Mouse (Mus musculus): ENCODE data around the gene Prpf4.

The Prpf4 gene

DNA sequence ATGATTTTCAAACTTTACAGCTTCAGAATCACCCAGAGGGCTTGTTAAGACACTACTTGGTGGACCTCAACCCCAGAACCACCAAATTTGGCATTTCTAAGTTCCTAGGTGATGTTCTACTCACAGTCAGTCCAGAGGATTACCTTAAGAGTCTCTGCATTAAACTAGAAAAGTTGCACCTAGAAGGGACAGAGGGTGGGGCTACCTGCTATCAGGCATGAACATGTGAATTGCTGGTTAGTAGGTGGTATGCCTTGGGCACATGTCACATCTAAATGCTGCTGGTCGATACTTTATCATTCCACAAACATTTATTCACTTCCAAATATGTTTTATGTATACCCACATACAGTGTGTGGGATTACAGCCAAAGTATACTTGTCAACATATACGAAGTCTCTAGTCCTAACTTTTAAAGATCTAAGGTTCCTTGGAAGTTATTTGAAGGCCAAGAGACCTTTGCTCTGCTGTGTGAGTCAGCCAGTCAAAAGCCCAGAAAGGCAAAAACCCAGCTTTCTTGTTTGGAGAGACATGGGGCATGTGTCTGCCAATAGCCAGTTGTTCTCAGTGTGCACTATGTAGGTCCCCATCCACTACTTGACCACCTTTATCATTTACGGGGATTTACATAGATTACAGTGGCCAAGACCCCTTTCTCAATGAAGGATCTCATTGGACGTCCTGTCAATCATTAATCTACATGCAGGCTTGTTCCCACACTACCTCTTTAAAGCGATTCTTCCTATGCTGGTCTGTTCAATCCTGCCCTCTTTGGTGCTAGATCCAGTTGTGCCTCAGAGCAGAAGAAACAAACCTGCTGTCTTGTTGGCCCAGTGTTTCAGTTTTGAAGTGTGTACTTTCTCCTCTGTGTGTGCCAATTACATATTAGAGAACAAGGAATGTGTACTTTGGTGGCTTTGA lies 18.7 kb upstream of the Prpf4 start:
- no peak for DNase-seq (ENCODE audit: low read depth, low spot score)

DNA sequence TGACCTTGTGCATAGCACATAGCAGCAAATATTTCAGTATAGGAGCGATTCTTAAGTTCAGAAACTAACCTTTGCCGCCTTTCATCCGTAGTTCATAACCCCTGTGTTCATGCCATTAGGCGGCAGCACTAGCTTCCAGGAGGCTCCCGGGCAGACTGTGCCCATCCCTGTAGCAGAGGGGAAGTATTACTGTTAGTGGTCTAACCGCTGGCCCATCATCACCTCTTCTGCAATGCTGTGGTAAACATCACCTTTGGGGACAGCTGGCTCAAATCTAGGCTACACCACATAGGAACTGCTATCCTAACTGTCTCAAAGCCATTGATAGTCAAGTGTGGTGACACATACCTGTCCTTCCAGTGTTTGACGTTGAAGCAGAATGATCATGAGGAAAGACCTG lies 16.7 kb upstream of the Prpf4 start:
- DNase-seq (ENCODE audit: low read depth, low spot score), result no peak

- DNase-seq (ENCODE audit: low read depth, low spot score), result no peak
Observed at GRCm38 (mm10) chr4:62393459-62393858, 15.1 kb upstream of the Prpf4 start.

- no peak for DNase-seq (ENCODE audit: low read depth, low spot score)
Observed at GRCm38 (mm10) chr4:62395806-62396205, 12.8 kb upstream of the Prpf4 start.

DNA sequence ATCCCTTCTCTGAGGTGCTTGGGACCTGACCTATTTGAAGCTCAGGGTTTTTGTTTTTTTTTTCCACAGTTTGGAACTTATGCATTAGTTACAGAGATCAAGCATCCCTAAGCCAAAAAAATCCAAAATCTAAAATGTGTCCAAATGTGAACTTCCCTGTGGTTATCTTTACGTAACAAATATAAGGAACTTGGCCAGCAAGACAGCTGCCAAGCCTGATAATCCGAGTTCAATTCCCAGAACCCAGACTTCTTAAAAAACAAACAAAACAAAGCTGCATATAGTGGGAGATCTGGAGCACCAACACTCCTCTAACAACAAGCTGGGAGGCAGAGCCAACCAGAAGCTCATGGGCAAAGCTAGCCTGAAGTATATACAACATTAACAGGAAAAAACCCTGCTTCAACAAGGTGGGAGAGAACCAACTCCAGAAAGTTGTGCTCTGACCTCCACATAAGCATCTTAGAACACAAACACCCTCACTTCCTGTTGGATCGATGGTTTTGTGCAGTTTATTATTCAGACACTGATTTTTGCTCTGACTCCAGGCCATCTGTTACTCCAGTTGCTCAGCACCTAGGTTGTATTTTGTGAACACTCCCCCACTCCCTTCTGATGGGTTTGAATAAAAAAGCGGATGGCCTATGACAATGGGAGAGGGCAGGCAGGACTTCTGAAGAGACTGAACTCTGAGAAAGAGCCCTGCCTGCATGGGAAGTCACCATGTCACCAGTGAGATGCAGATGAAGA lies 10.8 kb upstream of the Prpf4 start:
- DNase-seq (ENCODE audit: low read depth, low spot score), result no peak

DNA sequence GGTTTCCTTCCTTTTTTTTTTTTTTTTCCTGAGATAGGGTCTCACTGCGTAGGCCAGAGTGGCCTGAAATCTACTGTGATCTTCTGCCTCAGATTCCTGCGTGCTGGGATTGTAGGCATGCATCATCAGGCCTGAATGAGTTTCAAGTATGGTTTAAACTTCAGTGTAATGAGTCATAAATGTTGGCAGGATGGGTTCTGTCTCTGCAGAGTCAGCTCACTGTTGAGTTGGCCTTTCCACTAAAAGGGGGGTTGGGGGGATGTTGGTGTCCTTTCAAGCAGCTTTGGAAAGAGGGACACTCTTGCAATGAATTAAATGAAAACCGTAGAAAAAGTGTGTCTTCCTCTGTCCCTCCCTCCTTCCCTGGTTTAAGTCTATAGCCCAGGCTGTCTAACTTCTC lies 9.6 kb upstream of the Prpf4 start:
- DNase-seq (ENCODE audit: low read depth, low spot score), result no peak

- DNase-seq (ENCODE audit: low read depth, low spot score), result no peak
Observed at GRCm38 (mm10) chr4:62406133-62406532, 2.5 kb upstream of the Prpf4 start.

DNA sequence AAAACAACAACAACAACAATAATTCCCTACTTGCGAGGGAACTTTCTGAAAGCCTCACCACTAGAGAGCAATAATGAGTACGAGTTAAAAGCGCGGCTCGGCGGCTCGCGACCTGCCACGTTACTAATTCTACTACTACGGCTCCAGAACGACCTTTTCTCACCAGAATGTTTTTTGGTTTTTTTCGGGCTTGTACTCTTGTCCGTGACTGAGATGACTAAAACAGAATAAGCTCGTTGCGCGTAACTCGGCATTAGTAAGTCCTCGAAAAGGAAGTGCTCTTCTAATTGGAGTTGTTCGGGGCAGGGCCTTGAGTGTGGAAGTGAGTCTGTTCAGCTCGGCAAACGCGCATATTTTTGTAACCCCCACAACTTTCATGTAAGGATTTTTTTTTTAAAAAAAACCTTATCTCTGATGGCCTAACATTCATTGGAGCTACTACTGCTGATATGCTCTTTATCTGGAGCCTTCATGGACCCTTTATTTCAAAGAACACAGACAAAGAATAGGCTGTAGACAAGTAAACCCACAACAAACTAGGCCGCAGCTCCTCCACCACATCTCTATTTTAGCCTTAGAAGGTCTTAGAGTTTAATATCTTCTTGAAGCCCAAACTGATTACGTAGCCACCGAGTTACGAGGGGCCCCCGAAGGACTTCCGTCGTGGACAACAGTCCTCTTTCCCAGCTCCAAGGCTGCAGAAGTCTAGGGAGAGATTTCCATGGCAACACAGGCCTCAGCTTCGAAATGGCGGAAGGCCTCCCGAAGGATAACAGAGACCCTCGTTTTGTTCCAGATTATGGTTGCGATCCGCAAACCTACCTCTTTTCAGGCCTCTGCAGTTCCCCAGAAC lies 641 bp upstream of the Prpf4 start:
- peak; percentile 81 for DNase-seq (ENCODE audit: low read depth, low spot score)

- peak; percentile 14 for DNase-seq (ENCODE audit: low read depth, low spot score)
Observed at GRCm38 (mm10) chr4:62409615-62410014, 1.0 kb downstream of the Prpf4 start.

DNA sequence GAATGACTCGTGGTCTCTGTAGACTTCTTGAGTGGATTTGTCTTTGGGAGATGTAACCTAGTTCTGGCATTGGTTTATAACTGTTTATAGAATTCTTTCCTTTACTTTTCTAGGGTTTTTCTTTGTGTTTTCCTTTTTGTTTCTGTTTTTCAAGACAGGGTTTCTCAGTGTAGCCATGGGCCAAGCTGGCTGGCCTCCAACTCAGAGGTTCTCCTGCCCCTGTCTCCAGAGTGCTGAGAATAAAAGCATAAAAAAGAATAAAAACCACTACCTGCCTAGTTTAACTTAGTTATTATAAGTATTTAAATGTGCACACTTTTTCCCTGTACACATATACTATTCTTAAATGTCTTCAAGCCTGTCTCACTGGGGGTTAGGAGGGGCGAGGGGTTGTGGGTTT lies 1.7 kb downstream of the Prpf4 start:
- no peak for DNase-seq (ENCODE audit: low read depth, low spot score)

- no peak for DNase-seq (ENCODE audit: low read depth, low spot score)
Observed at GRCm38 (mm10) chr4:62411606-62412005, 3.0 kb downstream of the Prpf4 start.

GRCm38 (mm10) chr4:62418448-62418847 lies 9.9 kb downstream of the Prpf4 start:
- DNase-seq (ENCODE audit: low read depth, low spot score), result no peak

GRCm38 (mm10) chr4:62419091-62419490 lies 10.5 kb downstream of the Prpf4 start:
- no peak for DNase-seq (ENCODE audit: low read depth, low spot score)

GRCm38 (mm10) chr4:62425891-62426290 lies 17.3 kb downstream of the Prpf4 start:
- no peak for DNase-seq (ENCODE audit: low read depth, low spot score)

DNA sequence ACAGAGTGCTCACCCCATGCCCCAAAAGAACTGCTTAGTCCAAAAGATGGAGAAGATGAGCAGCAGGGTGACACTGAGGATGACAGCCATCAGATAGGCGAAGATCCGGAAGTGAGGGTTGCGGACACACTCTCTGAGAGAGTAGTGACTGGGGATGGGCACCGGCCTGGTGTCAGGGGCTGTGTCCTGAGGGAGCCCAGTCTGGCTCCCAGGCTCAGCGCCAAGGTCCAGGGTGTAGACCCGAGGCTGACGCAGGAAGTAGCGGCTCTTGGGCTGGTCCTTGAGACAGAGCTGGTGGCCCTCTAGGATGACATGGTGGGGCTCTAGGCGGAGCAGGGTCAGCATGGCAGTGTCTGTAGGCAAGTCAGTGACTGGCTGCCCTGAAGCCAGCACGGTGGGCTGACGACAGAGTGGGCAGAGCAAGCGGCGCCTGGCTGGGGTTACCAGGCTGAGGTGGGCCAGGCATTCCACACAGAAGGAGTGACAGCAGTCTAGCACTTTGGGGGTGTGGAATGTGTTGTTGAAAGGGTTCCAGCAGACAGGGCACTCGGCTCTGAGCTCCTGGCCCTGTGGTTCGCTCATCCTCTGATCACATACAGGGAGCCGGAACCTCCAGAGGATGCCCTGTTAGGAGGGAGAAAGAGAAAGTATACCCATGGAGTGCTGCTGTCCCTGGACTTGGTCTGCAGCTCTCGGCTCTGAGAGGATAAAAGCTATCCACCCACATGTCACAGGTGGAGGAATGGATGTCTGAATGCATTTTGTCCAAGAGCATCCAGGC lies 19.6 kb downstream of the Prpf4 start:
- no peak for DNase-seq (ENCODE audit: low read depth, low spot score)

- no peak for DNase-seq (ENCODE audit: low read depth, low spot score)
Observed at GRCm38 (mm10) chr4:62429616-62430015, 21.0 kb downstream of the Prpf4 start.

GRCm38 (mm10) chr4:62430678-62431077 lies 22.1 kb downstream of the Prpf4 start:
- no peak for DNase-seq (ENCODE audit: low read depth, low spot score)

- no peak for DNase-seq (ENCODE audit: low read depth, low spot score)
Observed at GRCm38 (mm10) chr4:62431522-62431921, 22.9 kb downstream of the Prpf4 start.

GRCm38 (mm10) chr4:62433939-62434870 lies 25.6 kb downstream of the Prpf4 start:
- no peak for DNase-seq (ENCODE audit: low read depth, low spot score)

DNA sequence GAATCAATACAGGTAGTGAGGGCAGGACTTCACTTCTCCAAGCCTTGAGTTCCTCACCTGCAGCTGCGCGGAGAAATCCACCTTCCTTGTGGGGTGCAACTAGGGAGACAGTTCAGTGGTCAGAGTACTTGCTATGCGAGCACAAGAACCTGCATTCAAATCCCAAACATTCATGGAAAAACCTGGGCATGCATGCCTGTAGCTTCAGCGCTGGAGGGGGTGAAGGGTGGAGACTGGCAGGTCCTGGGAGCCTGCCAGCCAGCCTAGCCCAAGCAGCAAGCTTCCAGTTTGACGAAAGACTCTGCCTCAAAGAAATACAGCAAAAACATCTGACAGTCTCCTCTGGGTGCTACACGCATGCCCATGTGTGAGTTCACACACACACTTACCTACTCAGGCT lies 26.5 kb downstream of the Prpf4 start, which contains the start of gene Rnf183:
Gene Rnf183, minus strand, starts transcription at position 172 of the 400 bp plus-strand sequence.
- no peak for DNase-seq (ENCODE audit: low read depth, low spot score)

Measured in CD4-positive, CD25-positive, alpha-beta regulatory T cell, adult 2 months (primary cell).